Mouse (Mus musculus) liver, adult 2 months (tissue): Measurements from ENCODE around the gene Fam227a.

Experiments
- CTCF ChIP-seq: fragments of 200-500 bp; IDR thresholded peaks from 2 replicates; pipeline ENCODE4 v1.5.1; 2011; ENCODE audit warnings: low read depth, low read length, control low read depth
- POLR2A ChIP-seq: fragments of 200-500 bp; IDR thresholded peaks from 2 replicates; pipeline ENCODE4 v1.6.1; 2011; ENCODE audit warnings: low read length, control low read depth; ENCODE audit not compliant: insufficient read depth; ENCODE audit errors: extremely low read depth

- TF ChIP-seq CTCF (no peak), POLR2A (no peak)
Observed at GRCm38 (mm10) chr15:79688268-79688956, 29.7 kb upstream of the Fam227a start.
